Mouse (Mus musculus): ENCODE data around the gene Tada1.

The Tada1 gene

GRCm38 (mm10) chr1:166379013-166379629 lies at the start of gene Tada1:
Gene Tada1 (plus strand): TSS chr1:166379097.
- DNase-seq (ENCODE audit: low read depth), result peak; percentile 66

DNA sequence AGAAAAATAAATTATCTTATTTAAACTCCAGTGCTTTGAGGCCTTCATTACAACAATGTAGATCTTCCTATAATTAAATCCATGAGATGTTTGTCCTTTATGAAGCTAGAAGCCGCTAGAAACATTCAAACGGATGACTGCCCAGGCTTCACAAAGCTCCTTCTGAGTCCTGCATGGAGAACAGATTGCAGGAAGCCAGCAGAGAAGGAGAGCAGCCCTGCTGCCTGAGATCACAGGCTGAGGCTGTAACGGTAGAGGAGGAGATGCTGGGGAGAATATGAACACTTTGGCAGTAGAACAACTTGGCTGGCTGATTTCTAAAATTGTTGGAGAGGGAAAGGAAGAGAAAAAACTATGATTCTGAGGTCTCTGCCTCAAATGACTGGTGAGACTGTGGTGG lies 48.1 kb upstream of the Tada1 start:
- no peak for DNase-seq (ENCODE audit: low read depth)

DNA sequence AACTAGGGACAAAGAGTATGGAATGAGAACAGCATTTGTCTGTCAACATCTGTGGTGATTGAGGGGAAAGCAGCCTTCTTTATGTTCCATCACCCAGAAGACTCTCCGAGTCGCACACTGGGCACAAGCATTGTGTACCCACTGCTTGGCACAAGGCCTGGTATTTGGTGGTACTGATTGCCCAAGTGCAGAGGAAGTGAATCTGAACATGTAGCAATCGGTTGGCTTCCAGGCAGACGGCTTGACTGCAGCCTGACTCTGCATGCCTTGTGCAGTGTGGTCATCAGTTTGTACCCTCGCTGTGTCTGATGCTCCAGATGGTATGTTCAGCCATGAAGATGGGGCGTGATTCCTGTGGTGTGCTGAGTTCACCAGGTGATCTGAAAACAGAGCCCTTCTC lies 39.8 kb upstream of the Tada1 start:
- DNase-seq (ENCODE audit: low read depth), result no peak

GRCm38 (mm10) chr1:166342060-166342459 lies 36.8 kb upstream of the Tada1 start:
- no peak for DNase-seq (ENCODE audit: low read depth)

- no peak for DNase-seq (ENCODE audit: low read depth)
Observed at GRCm38 (mm10) chr1:166342539-166342938, 36.4 kb upstream of the Tada1 start.

DNA sequence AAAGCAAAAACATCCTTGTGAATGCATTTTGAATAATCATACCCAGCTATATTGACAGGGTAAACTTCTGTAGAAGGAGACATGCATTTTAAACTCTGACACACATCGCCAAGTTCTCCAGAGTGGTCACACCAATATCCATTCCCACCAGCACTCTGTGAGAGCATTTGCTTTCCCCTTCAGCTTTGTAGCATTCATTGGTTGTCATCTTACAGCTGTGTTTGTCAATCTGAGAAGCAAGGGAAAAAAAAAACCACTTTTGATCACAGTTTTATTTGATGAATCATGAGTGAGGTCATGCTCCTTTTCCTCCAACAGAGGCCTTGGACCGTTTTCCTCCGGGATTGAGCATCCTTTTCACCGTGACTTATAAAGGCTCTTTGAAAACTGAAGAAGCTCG lies 35.3 kb upstream of the Tada1 start:
- DNase-seq (ENCODE audit: low read depth), result no peak

- DNase-seq (ENCODE audit: low read depth), result no peak
Observed at GRCm38 (mm10) chr1:166344300-166345077, 34.4 kb upstream of the Tada1 start.

- no peak for DNase-seq (ENCODE audit: low read depth)
Observed at GRCm38 (mm10) chr1:166345602-166346001, 33.3 kb upstream of the Tada1 start.

GRCm38 (mm10) chr1:166346906-166347305 lies 32.0 kb upstream of the Tada1 start:
- DNase-seq (ENCODE audit: low read depth), result no peak

- DNase-seq (ENCODE audit: low read depth), result no peak
Observed at GRCm38 (mm10) chr1:166349341-166349740, 29.6 kb upstream of the Tada1 start.

- DNase-seq (ENCODE audit: low read depth), result no peak
Observed at GRCm38 (mm10) chr1:166349751-166350150, 29.1 kb upstream of the Tada1 start.

DNA sequence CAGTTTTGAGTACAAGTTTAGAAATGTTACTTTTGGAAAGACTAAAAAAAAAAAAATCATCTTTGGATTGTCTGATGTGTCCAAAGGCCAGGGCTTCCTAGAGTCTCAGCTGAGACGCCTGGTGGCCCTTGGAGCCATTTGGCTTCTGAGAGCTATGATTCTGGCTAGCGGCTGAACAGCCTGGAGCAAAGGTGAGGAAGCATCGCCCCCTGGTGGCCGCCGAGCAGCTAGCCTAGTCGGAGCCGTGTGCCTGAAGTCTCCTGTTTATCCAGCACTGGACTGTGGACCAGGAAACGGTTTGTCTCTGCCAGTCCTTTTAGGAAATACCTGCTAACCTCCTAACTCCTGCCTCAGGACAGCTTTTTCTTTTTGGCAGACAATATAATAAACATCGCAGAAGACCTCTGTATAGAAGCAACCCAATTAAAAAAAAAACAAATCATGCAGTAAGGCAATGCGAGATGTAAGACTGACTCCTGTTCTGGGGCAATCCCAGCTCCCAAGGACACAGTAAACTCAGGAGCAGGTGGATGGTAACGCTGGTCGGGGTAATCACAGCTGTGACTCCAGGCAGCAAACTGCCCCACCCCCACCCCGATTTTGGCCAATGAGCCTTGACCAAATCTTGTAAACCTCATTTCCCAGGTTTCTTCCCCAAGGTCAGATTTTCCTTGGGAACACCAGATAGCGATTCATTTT lies 18.6 kb upstream of the Tada1 start:
- DNase-seq (ENCODE audit: low read depth), result no peak

- DNase-seq (ENCODE audit: low read depth), result no peak
Observed at GRCm38 (mm10) chr1:166360896-166361295, 18.0 kb upstream of the Tada1 start.

GRCm38 (mm10) chr1:166361842-166362241 lies 17.1 kb upstream of the Tada1 start:
- no peak for DNase-seq (ENCODE audit: low read depth)

- DNase-seq (ENCODE audit: low read depth), result no peak
Observed at GRCm38 (mm10) chr1:166362659-166363058, 16.2 kb upstream of the Tada1 start.

DNA sequence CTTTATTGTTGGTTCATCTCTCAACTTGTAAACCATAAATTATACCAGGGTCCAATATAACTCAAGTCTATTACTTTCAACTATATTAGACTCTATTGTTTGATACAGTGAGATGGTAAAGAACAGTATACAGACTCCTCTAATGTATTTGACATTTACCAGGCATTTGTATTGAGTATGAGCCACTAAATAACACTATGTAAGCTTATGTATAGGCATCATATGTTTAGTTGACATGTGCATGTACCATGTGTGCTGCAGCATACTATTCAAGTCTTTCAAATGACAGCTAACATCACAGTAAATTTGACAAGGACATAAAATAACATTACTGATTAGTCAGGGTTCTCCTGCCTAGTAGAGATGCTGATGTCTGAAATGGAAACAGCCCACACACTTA lies 15.8 kb upstream of the Tada1 start:
- DNase-seq (ENCODE audit: low read depth), result no peak

- no peak for DNase-seq (ENCODE audit: low read depth)
Observed at GRCm38 (mm10) chr1:166377171-166377570, 1.7 kb upstream of the Tada1 start.

- peak; percentile 17 for DNase-seq (ENCODE audit: low read depth)
Observed at GRCm38 (mm10) chr1:166378431-166379012, 375 bp upstream of the Tada1 start.

DNA sequence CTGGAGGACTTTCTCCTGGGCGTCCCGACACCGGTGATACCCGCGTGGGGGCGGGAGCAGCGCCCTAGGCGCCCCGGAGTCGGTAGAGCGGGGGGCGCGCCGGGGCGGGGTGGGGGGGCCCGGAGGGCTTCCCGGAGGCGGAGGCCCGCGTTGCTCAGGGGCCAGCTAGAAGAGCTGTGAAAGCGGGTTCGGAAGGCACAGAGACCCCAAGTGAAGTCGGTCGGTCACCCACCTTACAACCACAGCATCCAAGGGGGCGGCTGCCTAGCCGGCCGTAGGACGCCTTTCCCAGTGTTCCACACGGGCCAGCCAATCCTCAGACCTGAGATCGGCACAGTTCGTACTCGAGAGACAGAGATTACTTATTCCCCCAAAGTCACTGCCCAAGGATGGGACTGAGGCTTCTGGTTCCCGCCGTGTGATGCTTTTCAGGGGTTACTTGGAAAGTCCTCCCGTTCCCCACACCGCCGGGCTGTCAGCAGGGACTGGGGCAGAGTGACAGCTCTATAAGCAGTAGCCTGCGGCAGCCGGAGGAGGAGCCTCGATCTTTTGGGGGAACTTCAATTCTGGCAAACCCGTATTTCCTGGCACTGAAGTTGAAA lies 834 bp downstream of the Tada1 start:
- peak; percentile 58 for DNase-seq (ENCODE audit: low read depth)

GRCm38 (mm10) chr1:166381336-166381735 lies 2.4 kb downstream of the Tada1 start:
- DNase-seq (ENCODE audit: low read depth), result no peak

DNA sequence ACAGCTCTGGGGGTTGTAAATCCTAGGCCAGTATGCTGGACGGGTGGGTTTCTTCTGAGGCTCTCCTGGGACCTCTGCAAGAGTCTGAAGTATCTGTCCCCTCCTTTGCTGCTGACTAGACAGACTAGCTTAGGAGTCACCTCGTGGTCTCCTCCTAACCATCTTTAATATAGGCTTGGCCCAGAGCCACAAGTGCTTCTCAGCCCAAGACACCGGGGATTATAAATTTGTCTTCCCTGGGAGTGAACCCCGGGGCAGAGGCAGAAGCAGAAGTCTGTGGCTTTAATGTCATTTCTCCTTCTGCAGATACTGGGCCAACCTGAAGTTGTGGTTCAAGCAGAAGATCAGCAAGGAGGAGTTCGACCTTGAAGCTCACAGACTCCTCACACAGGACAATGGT lies 2.9 kb downstream of the Tada1 start:
- no peak for DNase-seq (ENCODE audit: low read depth)

GRCm38 (mm10) chr1:166382626-166383025 lies 3.7 kb downstream of the Tada1 start:
- no peak for DNase-seq (ENCODE audit: low read depth)

All from c-Kit-positive CD71-positive TER-119-negative erythroid progenitor cells, embryonic 14.5 days (primary cell).